Mouse (Mus musculus): ENCODE data around the gene Fndc3c1.
"Not testable (repeated sequence)": the region's sequence is repeated elsewhere in the genome, so short reads cannot be mapped to it uniquely, and the experiment has no call there.

Gene Fndc3c1

DNA sequence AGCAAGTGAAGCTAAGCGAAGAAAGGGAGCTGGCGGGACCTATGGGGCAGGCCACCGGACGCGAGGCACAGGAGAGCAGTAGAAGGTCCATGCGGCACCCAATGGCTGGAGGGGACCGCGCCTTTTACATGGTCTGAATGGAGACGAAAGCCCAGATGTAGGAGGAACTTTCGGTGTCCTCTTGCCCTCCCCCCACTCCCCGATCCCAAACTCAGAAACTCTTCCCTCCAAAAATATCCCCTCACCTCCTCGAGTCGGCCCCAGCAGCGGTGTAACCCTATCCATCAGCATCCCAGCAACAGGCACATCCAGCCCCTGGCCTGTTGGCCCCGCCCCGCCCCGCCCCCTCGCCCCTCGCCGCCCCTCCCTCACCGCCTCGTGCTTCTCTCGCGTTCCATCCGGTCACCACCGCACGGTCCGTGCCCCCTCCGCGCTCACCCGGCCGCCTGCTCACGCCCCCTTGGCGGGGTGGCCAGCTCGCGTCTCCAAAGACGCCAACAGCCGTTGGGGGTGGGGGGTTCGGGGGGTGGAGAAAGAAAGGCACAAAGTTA is at the start of gene Fndc3c1:
Fndc3c1 (minus strand) TSS at position 301 of the 551 bp plus-strand sequence.
- DNase-seq (ENCODE audit: extremely low spot score, low spot score) = peak; percentile 77

DNA sequence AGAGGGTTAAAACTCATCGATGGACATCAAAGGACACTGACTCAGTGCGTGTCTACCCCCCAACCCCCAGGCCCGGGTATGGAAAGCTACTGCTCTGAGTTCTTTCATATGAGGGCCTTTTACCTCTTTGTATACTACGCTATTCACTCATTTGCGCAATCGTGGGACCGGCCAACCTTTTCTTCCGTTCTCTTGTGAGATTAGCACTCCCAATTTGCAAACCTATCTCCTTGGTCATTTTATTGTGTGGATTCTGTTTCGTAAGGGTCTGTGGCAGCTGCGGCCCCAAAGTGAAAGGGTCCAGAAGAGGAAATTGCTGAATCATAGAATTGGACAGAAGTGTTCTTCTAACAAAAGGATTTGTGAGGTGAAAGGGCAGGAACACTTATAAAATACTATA is 1.2 kb upstream of the Fndc3c1 start:
- DNase-seq (ENCODE audit: extremely low spot score, low spot score) = no peak

DNA sequence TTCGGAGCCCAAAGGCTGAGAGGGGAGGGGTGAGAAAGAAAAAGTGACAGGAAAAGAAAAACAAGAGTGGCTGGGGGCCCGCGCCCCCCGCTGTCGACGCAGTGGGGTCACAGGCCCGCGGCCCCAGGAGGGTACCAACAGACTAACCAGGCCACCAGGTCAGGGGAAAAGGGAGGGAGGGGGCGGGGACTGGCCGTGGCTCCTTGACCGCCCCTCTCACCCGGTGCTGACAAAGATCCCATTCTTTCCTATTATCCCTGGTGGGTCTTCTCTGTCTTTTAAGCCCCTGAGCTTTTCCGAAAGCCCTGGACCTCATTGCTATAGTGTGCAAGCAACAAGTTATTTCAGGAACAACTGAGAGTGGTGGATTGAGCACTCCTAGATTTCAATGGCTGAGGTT is 470 bp upstream of the Fndc3c1 start:
- no peak for DNase-seq (ENCODE audit: extremely low spot score, low spot score)

DNA sequence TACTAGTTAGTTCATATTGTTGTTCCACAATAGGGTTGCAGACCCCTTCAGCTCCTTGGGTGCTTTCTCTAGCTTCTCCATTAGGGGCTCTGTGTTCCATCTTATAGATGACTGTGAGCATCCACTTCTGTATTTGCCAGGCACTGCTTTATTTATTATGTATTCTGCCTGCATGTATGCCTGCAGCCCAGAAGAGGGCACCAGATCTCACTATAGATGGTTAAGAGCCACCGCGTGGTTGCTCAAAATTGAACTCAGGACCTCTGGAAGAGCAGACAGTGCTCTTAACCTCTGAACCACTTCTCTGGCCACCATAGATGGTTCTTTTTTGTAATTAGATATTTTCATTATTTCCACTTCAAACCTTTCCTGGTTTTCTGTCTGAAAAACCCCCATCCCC is 5.3 kb downstream of the Fndc3c1 start:
- not testable (repeated sequence) for DNase-seq (ENCODE audit: extremely low spot score, low spot score)

DNA sequence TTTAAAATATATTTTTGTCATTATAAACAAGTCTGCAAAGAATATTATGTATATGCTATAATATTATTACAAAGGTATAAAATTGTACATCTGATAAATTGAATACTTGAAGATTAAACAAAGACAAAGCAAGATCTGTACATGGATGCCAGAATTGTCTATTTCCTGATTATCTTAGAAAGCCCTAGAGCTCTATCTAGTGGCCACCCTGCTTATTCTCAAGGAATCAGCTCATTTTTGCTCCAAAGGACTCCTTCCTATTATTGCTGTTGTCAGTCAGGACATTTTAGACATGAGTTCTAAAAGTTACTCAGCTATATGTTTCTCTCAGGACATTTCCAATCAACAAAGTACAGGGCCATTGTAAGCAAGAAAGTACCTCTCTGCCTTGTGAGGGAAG is 99.9 kb downstream of the Fndc3c1 start:
- DNase-seq (ENCODE audit: extremely low spot score, low spot score) = no peak

DNA sequence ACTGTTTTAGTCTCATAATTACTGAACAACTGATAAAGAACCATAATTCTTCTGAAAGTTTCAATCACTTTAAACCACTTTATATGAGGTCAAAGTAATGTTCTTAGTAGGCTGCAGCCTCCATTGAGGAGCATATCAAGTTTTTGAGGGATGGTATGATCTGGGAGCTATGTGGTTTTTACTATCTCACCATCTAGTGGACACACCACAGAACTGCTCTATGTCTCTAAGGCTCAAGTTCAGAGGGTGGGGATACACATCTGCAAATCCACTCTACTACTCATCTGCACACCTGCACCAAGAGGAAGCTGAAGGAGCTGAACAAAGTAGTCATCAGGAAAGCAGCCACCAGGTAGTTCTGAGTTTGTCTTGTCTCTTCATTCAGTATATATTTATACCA is 104.6 kb downstream of the Fndc3c1 start:
- DNase-seq (ENCODE audit: extremely low spot score, low spot score) = no peak
